ENCODE assay signal across 14 mouse cellular contexts in the genomic region with DNA sequence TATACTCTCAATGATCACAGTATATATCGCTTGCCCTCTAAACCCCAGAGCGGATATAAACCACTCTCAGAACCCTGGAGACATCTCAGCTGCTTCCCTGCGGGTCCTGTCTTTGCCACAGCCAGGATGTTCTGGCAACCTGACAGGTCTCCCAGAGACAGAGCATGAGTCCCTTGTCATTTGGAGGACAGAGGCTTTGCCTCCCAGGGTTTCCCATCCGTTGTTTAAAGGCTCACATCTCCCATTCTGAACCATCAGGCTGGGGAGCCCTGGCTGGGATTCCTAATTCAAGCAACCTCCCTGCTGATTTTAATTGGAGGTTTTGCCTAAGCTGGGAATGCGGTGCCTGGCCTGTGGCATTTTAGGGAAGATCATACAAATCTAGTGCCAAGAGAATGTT.
DNase-seq lines count a peak whose midpoint lies in the region; ATAC-seq and TF ChIP-seq lines count a peak whose summit lies in the region.
"Had no signal": no experiment of that assay in that cellular context is flagged by ENCODE, and none has a peak within 500 bp of the region (broad histone marks: within the 10 kb centered on the region; RNA-seq: fewer than 3 reads in every experiment).

No protein-coding gene starts in this region.

- peak; percentile 42 to 52 for DNase-seq in layer of hippocampus, postnatal 10 days (ENCODE audit: low spot score in 2 of 2)
- DNase-seq in layer of hippocampus, adult 8-10 months (ENCODE audit: low spot score in 2 of 2) = no peak
- DNase-seq in Muller cell, postnatal 12 days (ENCODE audit: inconsistent ontology term) = peak; percentile 77
- peak; percentile 79 for DNase-seq in cerebellum, adult 11 months
- DNase-seq in T-cell, adult 2 months (ENCODE audit: low spot score) = no peak
- no peak for DNase-seq in embryo, embryonic 10.5 days (ENCODE audit: low spot score)
- no peak for DNase-seq in liver, postnatal 0 days
- DNase-seq: adrenal gland, adult 2 months; gastrocnemius, postnatal 25 days; heart, postnatal 10 days; kidney, postnatal 10 days had no signal

- 39% methylated on average over 5 of the region's 5 CpGs for WGBS in embryonic facial prominence, embryonic 15.5 days
- 52% methylated on average over 5 of the region's 5 CpGs for WGBS in liver, postnatal 0 days (ENCODE audit: insufficient replicate concordance)

- H3K36me3 ChIP-seq in embryonic facial prominence, embryonic 15.5 days = no peaks in the 10 kb centered on the region
- H3K36me3 ChIP-seq in liver, postnatal 0 days (replicated peaks; ENCODE audit: insufficient read depth, low read length) = no peaks in the 10 kb centered on the region
- H3K36me3 ChIP-seq: liver, embryonic 12.5 days had no signal

- TF ChIP-seq CTCF in liver, postnatal 0 days (IDR thresholded peaks at IDR 0.05; ENCODE audit: low read depth) = no peak

- no peak overlapping the region for H3K4me3 ChIP-seq in embryonic facial prominence, embryonic 15.5 days (replicated peaks)
- H3K4me3 ChIP-seq in liver, postnatal 0 days (ENCODE audit: low read depth, low read length) = no peak overlapping the region
- H3K4me3 ChIP-seq: liver, embryonic 12.5 days had no signal

- no peak overlapping the region for H3K4me2 ChIP-seq in embryonic facial prominence, embryonic 15.5 days (replicated peaks)
- no peak overlapping the region for H3K4me2 ChIP-seq in liver, postnatal 0 days (ENCODE audit: low read depth, low read length)
- H3K4me2 ChIP-seq: liver, embryonic 12.5 days had no signal

- H3K9me3 ChIP-seq in embryonic facial prominence, embryonic 15.5 days (replicated peaks) = no peaks in the 10 kb centered on the region
- no peaks in the 10 kb centered on the region; the same call in 1 of the 2 replicates for H3K9me3 ChIP-seq in liver, postnatal 0 days (ENCODE audit: low read length)
- H3K9me3 ChIP-seq: liver, embryonic 12.5 days had no signal

- no peak overlapping the region for H3K27ac ChIP-seq in embryonic facial prominence, embryonic 15.5 days (replicated peaks)
- H3K27ac ChIP-seq in liver, postnatal 0 days (ENCODE audit: low read depth) = no peak overlapping the region
- H3K27ac ChIP-seq: liver, embryonic 12.5 days had no signal

- H3K9ac ChIP-seq in embryonic facial prominence, embryonic 15.5 days = no peak overlapping the region
- H3K9ac ChIP-seq in liver, postnatal 0 days (replicated peaks) = no peak overlapping the region
- H3K9ac ChIP-seq: liver, embryonic 12.5 days had no signal

- TF ChIP-seq EP300 in liver, postnatal 0 days (IDR thresholded peaks at IDR 0.05; ENCODE audit: low read depth) = no peak

- no peaks in the 10 kb centered on the region for H3K27me3 ChIP-seq in embryonic facial prominence, embryonic 15.5 days
- H3K27me3 ChIP-seq in liver, postnatal 0 days (ENCODE audit: insufficient read depth, low read length) = no peaks in the 10 kb centered on the region
- H3K27me3 ChIP-seq: liver, embryonic 12.5 days; Patski had no signal

- 0 out of 2 replicates have a peak, but pooled peaks have one; percentile 39 for ATAC-seq in embryonic facial prominence, embryonic 15.5 days (ENCODE audit: insufficient number of reproducible peaks, low FRiP score, low TSS enrichment, low read depth)
- ATAC-seq in liver, postnatal 0 days = no peak
- ATAC-seq: liver, embryonic 12.5 days; Patski had no signal

- H3K4me1 ChIP-seq in embryonic facial prominence, embryonic 15.5 days = no peaks in the 10 kb centered on the region
- no peaks in the 10 kb centered on the region for H3K4me1 ChIP-seq in liver, postnatal 0 days (ENCODE audit: insufficient read depth)
- H3K4me1 ChIP-seq: liver, embryonic 12.5 days had no signal

Comparison
In these comparisons a context has a peak if more than half of its experiments do, and no peak if none do; other contexts are left out.
1. DNase-seq: peak in layer of hippocampus, postnatal 10 days (2 of 2), Muller cell, postnatal 12 days (single experiment) and cerebellum, adult 11 months (single experiment); none in layer of hippocampus, adult 8-10 months (0 of 2), T-cell, adult 2 months (single experiment), embryo, embryonic 10.5 days (single experiment) and liver, postnatal 0 days (single experiment).